Mouse (Mus musculus) CH12.LX (cell line): ENCODE data around the gene Kif19a.

Source experiments
- CTCF ChIP-seq, 2 experiments: IDR thresholded peaks in 1 of 2; conservative IDR thresholded peaks in 1 of 2; 2 replicates each; pipeline ENCODE4 v1.5.1; 2011 to 2012; ENCODE audit warnings: low read depth in 2 of 2, low read length in 2 of 2, improper control_type of control experiment in 1 of 2, inconsistent platforms in 1 of 2, mild to moderate bottlenecking in 1 of 2, moderate library complexity in 1 of 2
- ELF1 ChIP-seq: IDR thresholded peaks from 2 replicates; pipeline ENCODE4 v1.6.1; 2014; ENCODE audit warnings: low read depth, mild to moderate bottlenecking, inconsistent platforms, low read length, improper control_type of control experiment
- EP300 ChIP-seq: IDR thresholded peaks from 2 replicates; pipeline ENCODE4 v1.6.1; 2011; ENCODE audit warnings: low read length, improper control_type of control experiment
- PAX5 ChIP-seq: IDR thresholded peaks from 2 replicates; pipeline ENCODE4 v1.6.1; 2012; ENCODE audit warnings: low read length, inconsistent platforms, mixed read lengths
- POLR2A ChIP-seq: IDR thresholded peaks from 2 replicates; pipeline ENCODE4 v1.6.1; 2011; ENCODE audit warnings: low read depth, mild to moderate bottlenecking, improper control_type of control experiment, low read length
- POLR2AphosphoS2 ChIP-seq: IDR thresholded peaks from 2 replicates; pipeline ENCODE4 v1.6.1; 2011; ENCODE audit warnings: low read depth, low read length, improper control_type of control experiment
- RAD21 ChIP-seq: IDR thresholded peaks from 2 replicates; pipeline ENCODE4 v1.6.1; 2011; ENCODE audit warnings: low read depth, mild to moderate bottlenecking, low read length, improper control_type of control experiment, moderate library complexity
- UBTF ChIP-seq: IDR thresholded peaks from 2 replicates; pipeline ENCODE4 v1.6.1; 2012; ENCODE audit warnings: low read depth, mild to moderate bottlenecking, inconsistent platforms, low read length, improper control_type of control experiment, moderate library complexity
- USF1 ChIP-seq: IDR thresholded peaks from 2 replicates; pipeline ENCODE4 v1.6.1; 2014; ENCODE audit warnings: low read depth, mild to moderate bottlenecking, inconsistent platforms, low read length, improper control_type of control experiment
- ZMIZ1 ChIP-seq: IDR thresholded peaks from 2 replicates; pipeline ENCODE4 v1.6.1; 2012; ENCODE audit warnings: low read depth, mild to moderate bottlenecking, inconsistent platforms, low read length, improper control_type of control experiment

GRCm38 (mm10) chr11:114715531-114715930, 49.7 kb upstream of the Kif19a start:
- TF ChIP-seq POLR2A (no peak), CTCF (conservative IDR thresholded peaks at IDR 0.05 in 1 of 2, IDR thresholded peaks at IDR 0.05 in 1 of 2; ENCODE audit: low read depth in 2 of 2, low read length in 2 of 2) (no peak), EP300 (no peak), ELF1 (no peak), POLR2AphosphoS2 (no peak), RAD21 (no peak), USF1 (no peak), PAX5 (no peak), UBTF (no peak), ZMIZ1 (no peak)
